Mouse (Mus musculus) liver, embryonic 12.5 days (tissue): ENCODE results near the gene Ccp110. TPM values are rescaled to one million over a fixed set of nuclear protein-coding genes. Genes with fewer than 3 reads are reported as not detected.

ENCODE experiments used
- ATAC-seq: fragments of 200-750 bp; cut with Nextera tagmentation; 2 replicates; pipeline ENCODE4 v1.8.0; 2017; ENCODE audit warnings: moderate number of reproducible peaks, mild to moderate bottlenecking, moderate library complexity
- H3K27ac ChIP-seq: fragments of 300-500 bp; sonication (generic); 2 replicates; pipeline ENCODE4 v1.5.1; 2016; ENCODE audit warnings: mild to moderate bottlenecking
- H3K27me3 ChIP-seq: fragments of 300-500 bp; sonication (generic); replicated peaks from 2 replicates; pipeline ENCODE4 v1.6.1; 2016; ENCODE audit warnings: mild to moderate bottlenecking, moderate library complexity
- H3K36me3 ChIP-seq: fragments of 300-500 bp; sonication (generic); 2 replicates; pipeline ENCODE4 v1.6.1; 2016; ENCODE audit warnings: mild to moderate bottlenecking, moderate library complexity
- H3K4me1 ChIP-seq: fragments of 300-500 bp; sonication (generic); 2 replicates; pipeline ENCODE4 v1.6.1; 2016
- H3K4me2 ChIP-seq: fragments of 300-500 bp; sonication (generic); 2 replicates; pipeline ENCODE4 v1.6.1; 2016; ENCODE audit warnings: mild to moderate bottlenecking, moderate library complexity
- H3K4me3 ChIP-seq: fragments of 300-500 bp; sonication (generic); 2 replicates; pipeline ENCODE4 v1.5.1; 2016; ENCODE audit warnings: mild to moderate bottlenecking, moderate library complexity
- H3K9ac ChIP-seq: fragments of 300-500 bp; sonication (generic); 2 replicates; pipeline ENCODE4 v1.6.1; 2016; ENCODE audit warnings: mild to moderate bottlenecking, moderate library complexity
- H3K9me3 ChIP-seq: fragments of 300-500 bp; sonication (generic); replicated peaks from 2 replicates; pipeline ENCODE4 v1.6.1; 2016; ENCODE audit warnings: mild to moderate bottlenecking, moderate library complexity
- WGBS: fragments of 180-500 bp; shearing (Covaris S2); methylation state at CpG from one replicate; pipeline ENCODE4 v1.1.7; 2016; ENCODE audit not compliant: insufficient replicate concordance; 5-methylcytosine and 5-hydroxymethylcytosine counted together
- polyA plus RNA-seq: library from polyadenylated mRNA; unstranded; fragments of >200 nt; fragmentation: Nextera tagmentation; extraction: Ambion mirVana; gene quantifications from 2 replicates; pipeline ENCODE4 v1.2.1, GENCODE M21; 2016

Ccp110 gene
- polyA plus RNA-seq, 1 experiment from 2014 or later: 10.8 TPM

- WGBS: 76% methylated on average over 7 of the region's 7 CpGs
- Histone ChIP-seq H3K36me3 (peaks cover 64% of the 10 kb centered on the region), H3K4me1 (peaks cover 63% of the 10 kb centered on the region), H3K27ac (peak overlapping the region; percentile 91), H3K9me3 (no peaks in the 10 kb centered on the region), H3K27me3 (no peaks in the 10 kb centered on the region), H3K9ac (peak overlapping the region; percentile 43; the same call in 1 of the 2 replicates), H3K4me2 (peak overlapping the region; percentile 59), H3K4me3 (0 out of 2 replicates have a peak overlapping the region, but pooled peaks have one; percentile 23)
- no peak for ATAC-seq
These were observed 43.4 kb downstream of the Ccp110 start for GRCm38 (mm10) chr7:118755756-118756155.

GRCm38 (mm10) chr7:118756490-118757265 is 44.3 kb downstream of the Ccp110 start:
- H3K27me3 ChIP-seq: no peaks in the 10 kb centered on the region
- H3K4me2 ChIP-seq: peak overlapping the region; percentile 59
- peak overlapping the region; percentile 43; the same call in 1 of the 2 replicates for H3K9ac ChIP-seq
- peak; percentile 86 for ATAC-seq
- 72% methylated on average over 24 of the region's 24 CpGs for WGBS
- peaks cover 55% of the 10 kb centered on the region for H3K4me1 ChIP-seq
- no peaks in the 10 kb centered on the region for H3K9me3 ChIP-seq
- peaks cover 64% of the 10 kb centered on the region for H3K36me3 ChIP-seq
- H3K27ac ChIP-seq: peak overlapping the region; percentile 91
- peak overlapping the region; percentile 23; the same call in 1 of the 2 replicates for H3K4me3 ChIP-seq

GRCm38 (mm10) chr7:118758369-118758768 is 46.0 kb downstream of the Ccp110 start:
- no peak overlapping the region for H3K9ac ChIP-seq
- peaks cover 60% of the 10 kb centered on the region for H3K36me3 ChIP-seq
- H3K27me3 ChIP-seq: no peaks in the 10 kb centered on the region
- 76% methylated on average over 4 of the region's 4 CpGs for WGBS
- H3K4me1 ChIP-seq: peaks cover 46% of the 10 kb centered on the region
- no peak for ATAC-seq
- no peak overlapping the region for H3K4me2 ChIP-seq
- H3K27ac ChIP-seq: no peak overlapping the region
- H3K9me3 ChIP-seq: no peaks in the 10 kb centered on the region
- H3K4me3 ChIP-seq: no peak overlapping the region

- WGBS: 43% methylated on average over 5 of the region's 5 CpGs
- Histone ChIP-seq H3K4me2 (no peak overlapping the region), H3K9me3 (no peaks in the 10 kb centered on the region), H3K9ac (no peak overlapping the region), H3K27ac (peak overlapping the region; percentile 52; the same call in 1 of the 2 replicates), H3K4me1 (peaks cover 46% of the 10 kb centered on the region), H3K27me3 (no peaks in the 10 kb centered on the region), H3K4me3 (no peak overlapping the region), H3K36me3 (peaks cover 61% of the 10 kb centered on the region)
- ATAC-seq: peak; percentile 24; the same call in 1 of the 2 replicates
These were observed 47.0 kb downstream of the Ccp110 start for GRCm38 (mm10) chr7:118759372-118759771.

- Histone ChIP-seq H3K4me3 (no peak overlapping the region), H3K9ac (no peak overlapping the region), H3K36me3 (peaks cover 50% of the 10 kb centered on the region), H3K27me3 (no peaks in the 10 kb centered on the region), H3K9me3 (no peaks in the 10 kb centered on the region), H3K4me2 (no peak overlapping the region), H3K27ac (no peak overlapping the region), H3K4me1 (peaks cover 14% of the 10 kb centered on the region)
- 86% methylated on average over 11 of the region's 11 CpGs for WGBS
- no peak for ATAC-seq
These were observed 51.6 kb downstream of the Ccp110 start for GRCm38 (mm10) chr7:118763939-118764338.

- no peak for ATAC-seq
These were observed 52.4 kb downstream of the Ccp110 start for GRCm38 (mm10) chr7:118764725-118765124.

GRCm38 (mm10) chr7:118765604-118766003 is 53.3 kb downstream of the Ccp110 start:
- Histone ChIP-seq H3K4me3 (no peak overlapping the region), H3K27me3 (no peaks in the 10 kb centered on the region), H3K36me3 (peaks cover 47% of the 10 kb centered on the region), H3K9ac (no peak overlapping the region), H3K27ac (no peak overlapping the region), H3K4me1 (peaks cover 10% of the 10 kb centered on the region; the same call in 1 of the 2 replicates), H3K4me2 (no peak overlapping the region), H3K9me3 (no peaks in the 10 kb centered on the region)
- 62% methylated on average over 8 of the region's 8 CpGs for WGBS
- no peak for ATAC-seq

More at GRCm38 (mm10) chr7:118764725-118765124, 52.4 kb downstream of the Ccp110 start:
- H3K9ac ChIP-seq: no peak overlapping the region
- no peak overlapping the region for H3K27ac ChIP-seq
- H3K4me2 ChIP-seq: no peak overlapping the region
- H3K4me3 ChIP-seq: no peak overlapping the region
- H3K27me3 ChIP-seq: no peaks in the 10 kb centered on the region
- no peaks in the 10 kb centered on the region for H3K9me3 ChIP-seq
- WGBS: 86% methylated on average over 14 of the region's 14 CpGs
- peaks cover 50% of the 10 kb centered on the region for H3K36me3 ChIP-seq
- peaks cover 7% of the 10 kb centered on the region for H3K4me1 ChIP-seq

GRCm38 (mm10) chr7:118766119-118766833 is 53.9 kb downstream of the Ccp110 start:
- WGBS: 59% methylated on average over 18 of the region's 18 CpGs
- no peaks in the 10 kb centered on the region for H3K9me3 ChIP-seq
- H3K4me3 ChIP-seq: no peak overlapping the region
- no peak overlapping the region for H3K27ac ChIP-seq
- no peak overlapping the region for H3K9ac ChIP-seq
- H3K4me2 ChIP-seq: no peak overlapping the region
- H3K4me1 ChIP-seq: peaks cover 10% of the 10 kb centered on the region; the same call in 1 of the 2 replicates
- ATAC-seq: no peak
- no peaks in the 10 kb centered on the region for H3K27me3 ChIP-seq
- H3K36me3 ChIP-seq: peaks cover 41% of the 10 kb centered on the region

GRCm38 (mm10) chr7:118766834-118767224 is 54.5 kb downstream of the Ccp110 start:
- Histone ChIP-seq H3K9ac (no peak overlapping the region), H3K4me1 (peaks cover 10% of the 10 kb centered on the region; the same call in 1 of the 2 replicates), H3K27me3 (no peaks in the 10 kb centered on the region), H3K36me3 (peaks cover 35% of the 10 kb centered on the region), H3K9me3 (no peaks in the 10 kb centered on the region), H3K27ac (no peak overlapping the region), H3K4me2 (no peak overlapping the region), H3K4me3 (no peak overlapping the region)
- ATAC-seq: no peak
- WGBS: 88% methylated on average over 5 of the region's 5 CpGs

GRCm38 (mm10) chr7:118769208-118769607 is 56.9 kb downstream of the Ccp110 start:
- H3K9me3 ChIP-seq: no peaks in the 10 kb centered on the region
- WGBS: 74% methylated on average over 8 of the region's 8 CpGs
- no peak overlapping the region for H3K4me2 ChIP-seq
- no peak overlapping the region for H3K27ac ChIP-seq
- H3K4me1 ChIP-seq: peaks cover 10% of the 10 kb centered on the region; the same call in 1 of the 2 replicates
- no peak overlapping the region for H3K9ac ChIP-seq
- ATAC-seq: no peak
- H3K27me3 ChIP-seq: no peaks in the 10 kb centered on the region
- H3K4me3 ChIP-seq: no peak overlapping the region
- peaks cover 35% of the 10 kb centered on the region for H3K36me3 ChIP-seq

GRCm38 (mm10) chr7:118769655-118770054 is 57.3 kb downstream of the Ccp110 start:
- Histone ChIP-seq H3K36me3 (peaks cover 34% of the 10 kb centered on the region), H3K4me3 (no peak overlapping the region), H3K9me3 (no peaks in the 10 kb centered on the region), H3K27ac (no peak overlapping the region), H3K9ac (no peak overlapping the region), H3K27me3 (no peaks in the 10 kb centered on the region), H3K4me1 (peaks cover 10% of the 10 kb centered on the region; the same call in 1 of the 2 replicates), H3K4me2 (no peak overlapping the region)
- ATAC-seq: peak; percentile 46; the same call in 1 of the 2 replicates
- WGBS: 18% methylated on average over 1 of the region's 1 CpGs

GRCm38 (mm10) chr7:118773027-118773426 is 60.7 kb downstream of the Ccp110 start:
- H3K4me2 ChIP-seq: no peak overlapping the region
- H3K27ac ChIP-seq: no peak overlapping the region
- H3K27me3 ChIP-seq: no peaks in the 10 kb centered on the region
- 82% methylated on average over 12 of the region's 12 CpGs for WGBS
- ATAC-seq: no peak
- no peak overlapping the region for H3K4me3 ChIP-seq
- H3K9me3 ChIP-seq: no peaks in the 10 kb centered on the region
- H3K36me3 ChIP-seq: peaks cover 48% of the 10 kb centered on the region
- peaks cover 11% of the 10 kb centered on the region for H3K4me1 ChIP-seq
- no peak overlapping the region for H3K9ac ChIP-seq
